Mouse (Mus musculus): ENCODE measurements around the gene Gpr34. TPM values are rescaled to one million over a fixed set of nuclear protein-coding genes. Genes with fewer than 3 reads are reported as not detected.

The Gpr34 gene
- polyA plus RNA-seq (2014; fragmentation: Nextera tagmentation; extraction: Ambion mirVana): 2.6 TPM in 2 replicates

GRCm38 (mm10) chrX:13631599-13632283, at the start of gene Gpr34:
TSS of gene Gpr34 (plus strand) at chrX:13632089.
- Histone ChIP-seq H3K4me1 (ENCODE audit: control insufficient read depth, insufficient read depth, low read length) (no peaks in the 10 kb centered on the region), H3K36me3 (ENCODE audit: control insufficient read depth, insufficient read depth, low read length) (no peaks in the 10 kb centered on the region), H3K27ac (replicated peaks; ENCODE audit: low read depth, low read length) (no peak within 1 kb of the TSS), H3K4me2 (ENCODE audit: low read length) (no peak within 1 kb of the TSS), H3K27me3 (ENCODE audit: control insufficient read depth, insufficient read depth, low read length) (no peaks in the 10 kb centered on the region), H3K9ac (replicated peaks; ENCODE audit: low read length) (no peak within 1 kb of the TSS), H3K9me3 (ENCODE audit: control insufficient read depth, low read length) (no peaks in the 10 kb centered on the region), H3K4me3 (replicated peaks; ENCODE audit: low read depth, low read length) (no peak within 1 kb of the TSS)
- no peak for ATAC-seq (ENCODE audit: low FRiP score, low TSS enrichment)
- WGBS: 77% methylated on average over 5 of the region's 5 CpGs
- DNase-seq: no peak

- Histone ChIP-seq H3K9ac (replicated peaks; ENCODE audit: low read length) (no peak overlapping the region), H3K4me2 (ENCODE audit: low read length) (no peak overlapping the region)
Measured at GRCm38 (mm10) chrX:13599373-13599772, 32.5 kb upstream of the Gpr34 start.

GRCm38 (mm10) chrX:13599966-13600365, 31.9 kb upstream of the Gpr34 start:
- Histone ChIP-seq H3K4me2 (ENCODE audit: low read length) (no peak overlapping the region), H3K27me3 (ENCODE audit: control insufficient read depth, insufficient read depth, low read length) (no peaks in the 10 kb centered on the region), H3K9ac (replicated peaks; ENCODE audit: low read length) (no peak overlapping the region), H3K9me3 (ENCODE audit: control insufficient read depth, low read length) (no peaks in the 10 kb centered on the region), H3K36me3 (ENCODE audit: control insufficient read depth, insufficient read depth, low read length) (peaks cover 5% of the 10 kb centered on the region; the same call in 1 of the 2 replicates), H3K27ac (replicated peaks; ENCODE audit: low read depth, low read length) (no peak overlapping the region), H3K4me1 (ENCODE audit: control insufficient read depth, insufficient read depth, low read length) (no peaks in the 10 kb centered on the region), H3K4me3 (replicated peaks; ENCODE audit: low read depth, low read length) (no peak overlapping the region)
- ATAC-seq (ENCODE audit: low FRiP score, low TSS enrichment) (no peak), DNase-seq (no peak)
- 90% methylated on average over 1 of the region's 1 CpGs for WGBS

More at GRCm38 (mm10) chrX:13599373-13599772, 32.5 kb upstream of the Gpr34 start:
- no peak overlapping the region for H3K27ac ChIP-seq (replicated peaks; ENCODE audit: low read depth, low read length)
- no peak overlapping the region for H3K4me3 ChIP-seq (replicated peaks; ENCODE audit: low read depth, low read length)
- H3K36me3 ChIP-seq (ENCODE audit: control insufficient read depth, insufficient read depth, low read length): peaks cover 5% of the 10 kb centered on the region; the same call in 1 of the 2 replicates
- ATAC-seq (ENCODE audit: low FRiP score, low TSS enrichment) (no peak), DNase-seq (no peak)
- no peaks in the 10 kb centered on the region for H3K27me3 ChIP-seq (ENCODE audit: control insufficient read depth, insufficient read depth, low read length)
- no peaks in the 10 kb centered on the region for H3K9me3 ChIP-seq (ENCODE audit: control insufficient read depth, low read length)
- no peaks in the 10 kb centered on the region for H3K4me1 ChIP-seq (ENCODE audit: control insufficient read depth, insufficient read depth, low read length)
- 88% methylated on average over 2 of the region's 2 CpGs for WGBS

GRCm38 (mm10) chrX:13606741-13607140, 25.1 kb upstream of the Gpr34 start:
- 76% methylated on average over 3 of the region's 3 CpGs for WGBS
- Histone ChIP-seq H3K27me3 (ENCODE audit: control insufficient read depth, insufficient read depth, low read length) (no peaks in the 10 kb centered on the region), H3K27ac (replicated peaks; ENCODE audit: low read depth, low read length) (no peak overlapping the region), H3K4me2 (ENCODE audit: low read length) (no peak overlapping the region), H3K9me3 (ENCODE audit: control insufficient read depth, low read length) (no peaks in the 10 kb centered on the region), H3K36me3 (ENCODE audit: control insufficient read depth, insufficient read depth, low read length) (no peaks in the 10 kb centered on the region), H3K4me1 (ENCODE audit: control insufficient read depth, insufficient read depth, low read length) (no peaks in the 10 kb centered on the region), H3K4me3 (replicated peaks; ENCODE audit: low read depth, low read length) (no peak overlapping the region), H3K9ac (replicated peaks; ENCODE audit: low read length) (no peak overlapping the region)
- no peak for ATAC-seq (ENCODE audit: low FRiP score, low TSS enrichment)
- no peak for DNase-seq

- Histone ChIP-seq H3K36me3 (ENCODE audit: control insufficient read depth, insufficient read depth, low read length) (no peaks in the 10 kb centered on the region), H3K27me3 (ENCODE audit: control insufficient read depth, insufficient read depth, low read length) (no peaks in the 10 kb centered on the region)
- WGBS: 57% methylated on average over 3 of the region's 3 CpGs
Measured at GRCm38 (mm10) chrX:13607752-13608151, 24.1 kb upstream of the Gpr34 start.

GRCm38 (mm10) chrX:13611114-13611513, 20.8 kb upstream of the Gpr34 start:
- no peak for ATAC-seq (ENCODE audit: low FRiP score, low TSS enrichment)
- no peak overlapping the region for H3K27ac ChIP-seq (replicated peaks; ENCODE audit: low read depth, low read length)
- H3K27me3 ChIP-seq (ENCODE audit: control insufficient read depth, insufficient read depth, low read length): no peaks in the 10 kb centered on the region
- no peak for DNase-seq
- no peak overlapping the region for H3K9ac ChIP-seq (replicated peaks; ENCODE audit: low read length)
- 84% methylated on average over 5 of the region's 5 CpGs for WGBS
- H3K9me3 ChIP-seq (ENCODE audit: control insufficient read depth, low read length): no peaks in the 10 kb centered on the region
- H3K36me3 ChIP-seq (ENCODE audit: control insufficient read depth, insufficient read depth, low read length): no peaks in the 10 kb centered on the region
- H3K4me3 ChIP-seq (replicated peaks; ENCODE audit: low read depth, low read length): no peak overlapping the region
- no peak overlapping the region for H3K4me2 ChIP-seq (ENCODE audit: low read length)
- H3K4me1 ChIP-seq (ENCODE audit: control insufficient read depth, insufficient read depth, low read length): no peaks in the 10 kb centered on the region

More at GRCm38 (mm10) chrX:13607752-13608151, 24.1 kb upstream of the Gpr34 start:
- Histone ChIP-seq H3K27ac (replicated peaks; ENCODE audit: low read depth, low read length) (no peak overlapping the region), H3K9ac (replicated peaks; ENCODE audit: low read length) (no peak overlapping the region), H3K4me2 (ENCODE audit: low read length) (no peak overlapping the region), H3K4me3 (replicated peaks; ENCODE audit: low read depth, low read length) (no peak overlapping the region), H3K4me1 (ENCODE audit: control insufficient read depth, insufficient read depth, low read length) (no peaks in the 10 kb centered on the region), H3K9me3 (ENCODE audit: control insufficient read depth, low read length) (no peaks in the 10 kb centered on the region)
- DNase-seq: no peak
- no peak for ATAC-seq (ENCODE audit: low FRiP score, low TSS enrichment)

- no peaks in the 10 kb centered on the region for H3K27me3 ChIP-seq (ENCODE audit: control insufficient read depth, insufficient read depth, low read length)
- 71% methylated on average over 2 of the region's 2 CpGs for WGBS
- no peak overlapping the region for H3K27ac ChIP-seq (replicated peaks; ENCODE audit: low read depth, low read length)
- ATAC-seq (ENCODE audit: low FRiP score, low TSS enrichment): no peak
- H3K4me1 ChIP-seq (ENCODE audit: control insufficient read depth, insufficient read depth, low read length): no peaks in the 10 kb centered on the region
- no peaks in the 10 kb centered on the region for H3K9me3 ChIP-seq (ENCODE audit: control insufficient read depth, low read length)
- no peak for DNase-seq
- H3K9ac ChIP-seq (replicated peaks; ENCODE audit: low read length): no peak overlapping the region
- H3K4me2 ChIP-seq (ENCODE audit: low read length): no peak overlapping the region
- no peaks in the 10 kb centered on the region for H3K36me3 ChIP-seq (ENCODE audit: control insufficient read depth, insufficient read depth, low read length)
- H3K4me3 ChIP-seq (replicated peaks; ENCODE audit: low read depth, low read length): no peak overlapping the region
Measured at GRCm38 (mm10) chrX:13612115-13612514, 19.8 kb upstream of the Gpr34 start.

- 64% methylated on average over 1 of the region's 1 CpGs for WGBS
- ATAC-seq (ENCODE audit: low FRiP score, low TSS enrichment): no peak
- Histone ChIP-seq H3K27ac (replicated peaks; ENCODE audit: low read depth, low read length) (no peak overlapping the region), H3K4me2 (ENCODE audit: low read length) (no peak overlapping the region), H3K4me1 (ENCODE audit: control insufficient read depth, insufficient read depth, low read length) (no peaks in the 10 kb centered on the region), H3K4me3 (replicated peaks; ENCODE audit: low read depth, low read length) (no peak overlapping the region), H3K27me3 (ENCODE audit: control insufficient read depth, insufficient read depth, low read length) (no peaks in the 10 kb centered on the region), H3K9ac (replicated peaks; ENCODE audit: low read length) (no peak overlapping the region), H3K36me3 (ENCODE audit: control insufficient read depth, insufficient read depth, low read length) (0 out of 2 replicates have a peak, but pooled peaks cover 2% of the 10 kb centered on the region), H3K9me3 (ENCODE audit: control insufficient read depth, low read length) (no peaks in the 10 kb centered on the region)
- no peak for DNase-seq
Measured at GRCm38 (mm10) chrX:13616726-13617125, 15.2 kb upstream of the Gpr34 start.

- Histone ChIP-seq H3K9ac (replicated peaks; ENCODE audit: low read length) (no peak overlapping the region), H3K4me2 (ENCODE audit: low read length) (no peak overlapping the region), H3K4me1 (ENCODE audit: control insufficient read depth, insufficient read depth, low read length) (no peaks in the 10 kb centered on the region), H3K9me3 (ENCODE audit: control insufficient read depth, low read length) (no peaks in the 10 kb centered on the region), H3K27me3 (ENCODE audit: control insufficient read depth, insufficient read depth, low read length) (no peaks in the 10 kb centered on the region), H3K27ac (replicated peaks; ENCODE audit: low read depth, low read length) (no peak overlapping the region), H3K4me3 (replicated peaks; ENCODE audit: low read depth, low read length) (no peak overlapping the region), H3K36me3 (ENCODE audit: control insufficient read depth, insufficient read depth, low read length) (0 out of 2 replicates have a peak, but pooled peaks cover 2% of the 10 kb centered on the region)
- no peak for DNase-seq
- no peak for ATAC-seq (ENCODE audit: low FRiP score, low TSS enrichment)
- 92% methylated on average over 1 of the region's 1 CpGs for WGBS
Measured at GRCm38 (mm10) chrX:13617294-13617693, 14.6 kb upstream of the Gpr34 start.
